Mouse (Mus musculus) frontal cortex, adult 2 months (tissue): ENCODE data around the gene Cuedc2. TPM values are rescaled to one million over a fixed set of nuclear protein-coding genes. Genes with fewer than 3 reads are reported as not detected.

Experiments
- DNase-seq, 2 experiments: peaks; one replicate each; pipeline ENCODE4 v3.0.0; 2022; ENCODE audit warnings: low spot score in 1 of 2; ENCODE audit errors: extremely low spot score in 1 of 2
- polyA plus RNA-seq: library from polyadenylated mRNA; depleted of rRNA; stranded (reverse); fragments of >200 nt; gene quantifications from 2 replicates; pipeline ENCODE4 v1.2.3, GENCODE M21; 2012

The Cuedc2 gene
- polyA plus RNA-seq, 1 experiment, result 229 TPM

- DNase-seq, result no peak
Measured at GRCm38 (mm10) chr19:46309651-46310305, 28.7 kb downstream of the Cuedc2 start.

GRCm38 (mm10) chr19:46308706-46309435 lies 29.6 kb downstream of the Cuedc2 start:
- peak in 1 of 2 experiments; percentile 91 for DNase-seq

GRCm38 (mm10) chr19:46308303-46308702 lies 30.2 kb downstream of the Cuedc2 start:
- DNase-seq, result no peak

- DNase-seq, result no peak
Measured at GRCm38 (mm10) chr19:46307781-46308180, 30.7 kb downstream of the Cuedc2 start.

GRCm38 (mm10) chr19:46306751-46307289 lies 31.7 kb downstream of the Cuedc2 start:
- DNase-seq, result no peak

GRCm38 (mm10) chr19:46306268-46306610 lies 32.3 kb downstream of the Cuedc2 start:
- no peak for DNase-seq

- DNase-seq, result no peak
Measured at GRCm38 (mm10) chr19:46305432-46306267, 32.9 kb downstream of the Cuedc2 start.

GRCm38 (mm10) chr19:46304908-46305333 lies 33.6 kb downstream of the Cuedc2 start:
- DNase-seq, result no peak

- peak in 1 of 2 experiments; percentile 86 for DNase-seq
Measured at GRCm38 (mm10) chr19:46304216-46304841, 34.2 kb downstream of the Cuedc2 start, which contains the start of gene Nfkb2. Gene Nfkb2, plus strand, starts transcription at chr19:46304320.

- no peak for DNase-seq
Measured at GRCm38 (mm10) chr19:46303251-46304215, 35.0 kb downstream of the Cuedc2 start.

GRCm38 (mm10) chr19:46302551-46302950 lies 36.0 kb downstream of the Cuedc2 start:
- no peak for DNase-seq

- DNase-seq, result no peak
Measured at GRCm38 (mm10) chr19:46300294-46301045, 38.0 kb downstream of the Cuedc2 start.

GRCm38 (mm10) chr19:46296938-46297337 lies 41.6 kb downstream of the Cuedc2 start:
- no peak for DNase-seq

- no peak for DNase-seq
Measured at GRCm38 (mm10) chr19:46290535-46291105, 47.9 kb downstream of the Cuedc2 start.

- no peak for DNase-seq
Measured at GRCm38 (mm10) chr19:46287566-46287965, 50.9 kb downstream of the Cuedc2 start.

GRCm38 (mm10) chr19:46286926-46287325 lies 51.6 kb downstream of the Cuedc2 start:
- no peak for DNase-seq

- no peak for DNase-seq
Measured at GRCm38 (mm10) chr19:46286047-46286446, 52.5 kb downstream of the Cuedc2 start.

GRCm38 (mm10) chr19:46285631-46286030 lies 52.9 kb downstream of the Cuedc2 start:
- no peak for DNase-seq
